Mouse (Mus musculus) spleen, adult 2 months (tissue): Measurements from ENCODE around the gene Sgk1.

Experiments
- CTCF ChIP-seq: fragments of 200-500 bp; IDR thresholded peaks from 2 replicates; pipeline ENCODE4 v1.5.1; 2011; ENCODE audit warnings: mild to moderate bottlenecking, inconsistent platforms; ENCODE audit not compliant: insufficient read depth, insufficient read length, insufficient replicate concordance; ENCODE audit errors: extremely low read depth
- POLR2A ChIP-seq: fragments of 200-500 bp; IDR thresholded peaks from 2 replicates; pipeline ENCODE4 v1.6.1; 2011; ENCODE audit warnings: low read depth, low read length, inconsistent platforms

DNA sequence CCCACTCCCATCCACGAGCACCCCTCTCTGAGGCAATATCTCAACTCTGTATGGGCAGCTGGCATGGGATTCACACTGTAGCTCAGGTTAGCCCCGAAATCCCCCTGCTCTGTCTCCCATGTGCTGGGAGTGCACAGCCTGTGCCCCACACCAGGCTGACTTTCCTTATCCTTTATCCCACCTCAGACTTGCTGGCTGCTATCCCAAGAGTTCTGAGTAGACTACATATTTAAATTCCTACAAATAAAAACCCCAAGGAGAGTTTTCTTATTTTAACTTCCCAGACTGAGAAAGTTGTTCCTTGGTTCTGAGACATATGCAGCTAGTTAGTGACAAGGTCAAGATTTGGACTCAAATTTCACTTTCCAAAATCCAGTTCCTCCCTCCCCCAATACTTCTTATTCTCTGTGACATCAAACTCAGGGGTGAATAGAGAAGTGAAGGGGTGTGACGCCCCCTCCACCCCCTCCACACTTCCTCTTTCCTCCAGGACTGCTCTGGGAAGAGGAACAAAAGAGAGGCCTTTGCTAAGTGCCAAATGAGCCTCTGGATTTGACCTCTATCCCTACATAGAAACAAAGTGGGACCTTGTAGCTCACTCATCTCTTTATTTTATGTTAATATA, 7.3 kb downstream of the Sgk1 start:
- TF ChIP-seq CTCF (no peak), POLR2A (no peak)
